Mouse (Mus musculus): Measurements from ENCODE around the gene Phactr1. TPM values are rescaled to one million over a fixed set of nuclear protein-coding genes. Genes with fewer than 3 reads are reported as not detected.
"Not testable (repeated sequence)": the region's sequence is repeated elsewhere in the genome, so short reads cannot be mapped to it uniquely, and the experiment has no call there.

Gene Phactr1
- polyA plus RNA-seq, 1 experiment from 2014 or later, result 0.72 TPM

DNA sequence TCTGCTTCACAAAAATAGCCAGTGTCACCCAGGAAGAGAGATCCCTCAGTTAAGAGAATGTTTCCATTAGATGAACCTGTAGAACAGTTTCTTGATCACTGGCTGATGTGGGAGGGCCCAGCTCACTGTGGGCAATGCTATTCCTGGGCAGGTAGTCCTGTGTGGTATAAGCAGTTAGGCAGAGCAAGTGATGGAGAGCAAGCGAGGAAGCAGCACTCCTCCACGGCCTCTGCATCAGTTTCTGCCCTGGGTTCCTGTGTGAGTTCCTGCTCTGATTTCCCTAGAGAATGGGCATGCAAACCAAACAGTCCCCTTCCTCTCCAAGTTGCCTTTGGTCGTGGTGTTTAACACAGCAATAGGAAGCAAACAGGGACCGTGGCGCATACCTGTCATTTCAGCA, 251.6 kb downstream of the Phactr1 start:
- Histone ChIP-seq H3K4me3 (ENCODE audit: low read depth, low read length) (no peak overlapping the region), H3K27me3 (ENCODE audit: insufficient read depth, low read length) (no peaks in the 10 kb centered on the region), H3K4me1 (ENCODE audit: insufficient read depth) (no peaks in the 10 kb centered on the region), H3K9me3 (ENCODE audit: low read length) (no peaks in the 10 kb centered on the region), H3K9ac (replicated peaks) (no peak overlapping the region), H3K36me3 (replicated peaks; ENCODE audit: insufficient read depth, low read length) (no peaks in the 10 kb centered on the region), H3K27ac (ENCODE audit: low read depth) (no peak overlapping the region), H3K4me2 (ENCODE audit: low read depth, low read length) (no peak overlapping the region)
- DNase-seq, result no peak
- no peak for ATAC-seq
- TF ChIP-seq CTCF (IDR thresholded peaks at IDR 0.05; ENCODE audit: low read depth) (no peak), EP300 (IDR thresholded peaks at IDR 0.05; ENCODE audit: low read depth) (no peak)
- WGBS (ENCODE audit: insufficient replicate concordance), result 78% methylated on average over 5 of the region's 5 CpGs

DNA sequence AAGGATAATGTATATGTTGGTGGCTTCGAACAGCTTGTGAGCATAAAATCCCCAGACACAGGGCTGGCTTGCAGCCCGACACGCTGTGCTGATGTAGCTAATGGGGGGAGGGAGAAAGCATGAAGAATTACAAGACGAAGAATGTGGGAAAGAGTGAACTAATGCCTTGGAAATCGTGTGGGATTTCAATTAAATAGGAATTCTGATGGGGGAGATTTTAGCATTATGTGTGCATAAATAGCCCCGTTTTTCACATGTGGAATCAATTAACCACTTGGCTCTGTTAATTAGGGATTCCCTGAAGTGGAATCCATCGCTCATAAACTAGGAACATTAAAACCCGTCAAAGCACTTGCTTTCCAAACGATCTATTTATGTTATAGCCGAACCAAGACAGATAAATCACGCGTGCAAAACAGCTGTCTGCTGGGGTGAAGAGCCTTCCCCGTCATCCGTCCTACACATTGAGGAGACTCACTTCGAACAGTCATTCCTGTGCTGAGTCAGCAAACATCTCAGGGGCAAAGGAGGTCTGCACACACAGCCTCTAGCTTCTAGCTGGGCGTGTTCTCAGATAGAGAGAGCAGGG, 254.2 kb downstream of the Phactr1 start:
- Histone ChIP-seq H3K4me1 (ENCODE audit: insufficient read depth) (no peaks in the 10 kb centered on the region), H3K4me2 (ENCODE audit: low read depth, low read length) (no peak overlapping the region), H3K27me3 (ENCODE audit: insufficient read depth, low read length) (no peaks in the 10 kb centered on the region), H3K4me3 (ENCODE audit: low read depth, low read length) (no peak overlapping the region), H3K9ac (replicated peaks) (no peak overlapping the region), H3K36me3 (replicated peaks; ENCODE audit: insufficient read depth, low read length) (no peaks in the 10 kb centered on the region), H3K27ac (ENCODE audit: low read depth) (no peak overlapping the region), H3K9me3 (ENCODE audit: low read length) (no peaks in the 10 kb centered on the region)
- TF ChIP-seq EP300 (IDR thresholded peaks at IDR 0.05; ENCODE audit: low read depth), result no peak
- TF ChIP-seq CTCF (IDR thresholded peaks at IDR 0.05; ENCODE audit: low read depth), result no peak
- DNase-seq (no peak), ATAC-seq (no peak)
- WGBS (ENCODE audit: insufficient replicate concordance), result 70% methylated on average over 16 of the region's 16 CpGs

DNA sequence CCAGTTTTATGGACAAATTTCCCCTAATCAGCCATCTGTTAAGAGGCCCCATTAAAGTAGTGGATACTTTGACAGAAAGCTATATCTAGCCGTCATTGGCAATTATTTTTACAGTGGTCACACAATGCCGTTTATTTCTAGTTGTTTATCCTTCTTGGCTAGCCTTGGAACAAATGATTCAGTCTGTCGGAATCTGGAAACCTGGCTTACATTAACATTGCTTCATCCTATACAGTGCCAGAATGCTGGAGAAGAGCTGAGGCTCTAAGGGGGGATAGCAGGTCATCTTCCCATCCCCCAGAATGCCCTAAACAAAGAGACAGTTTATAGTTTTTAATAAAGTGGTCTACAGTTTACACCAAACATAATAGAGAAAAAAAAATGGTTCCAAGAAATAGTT, 257.4 kb downstream of the Phactr1 start:
- Histone ChIP-seq H3K9me3 (ENCODE audit: low read length) (no peaks in the 10 kb centered on the region), H3K27me3 (ENCODE audit: insufficient read depth, low read length) (no peaks in the 10 kb centered on the region), H3K4me3 (ENCODE audit: low read depth, low read length) (no peak overlapping the region), H3K27ac (ENCODE audit: low read depth) (no peak overlapping the region), H3K9ac (replicated peaks) (no peak overlapping the region), H3K4me2 (ENCODE audit: low read depth, low read length) (no peak overlapping the region), H3K4me1 (ENCODE audit: insufficient read depth) (no peaks in the 10 kb centered on the region), H3K36me3 (replicated peaks; ENCODE audit: insufficient read depth, low read length) (no peaks in the 10 kb centered on the region)
- WGBS (ENCODE audit: insufficient replicate concordance), result 78% methylated on average over 3 of the region's 3 CpGs
- ATAC-seq (no peak), DNase-seq (no peak)
- TF ChIP-seq CTCF (IDR thresholded peaks at IDR 0.05; ENCODE audit: low read depth) (no peak), EP300 (IDR thresholded peaks at IDR 0.05; ENCODE audit: low read depth) (no peak)

DNA sequence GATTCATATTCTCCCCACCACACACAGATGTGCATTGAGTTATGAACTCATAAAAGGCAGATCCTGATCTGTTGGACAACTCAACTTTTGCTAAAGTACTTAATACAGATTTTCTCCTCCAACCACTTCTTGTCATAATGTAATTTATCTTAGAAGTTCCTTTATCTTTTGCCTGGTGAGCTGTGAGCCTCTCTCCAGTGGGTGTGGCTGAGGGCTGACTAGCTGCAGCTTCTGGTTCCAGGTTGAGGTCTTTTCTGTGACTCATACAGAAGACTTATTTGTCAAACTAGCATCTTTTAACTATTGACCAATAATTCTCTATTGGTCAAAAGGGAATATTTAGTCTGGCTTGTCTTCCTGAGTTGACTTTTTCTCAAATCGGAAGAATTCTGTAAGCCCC, 257.9 kb downstream of the Phactr1 start:
- ATAC-seq (no peak), DNase-seq (no peak)
- Histone ChIP-seq H3K4me1 (ENCODE audit: insufficient read depth) (no peaks in the 10 kb centered on the region), H3K4me3 (ENCODE audit: low read depth, low read length) (no peak overlapping the region), H3K27me3 (ENCODE audit: insufficient read depth, low read length) (no peaks in the 10 kb centered on the region), H3K9ac (replicated peaks) (no peak overlapping the region), H3K27ac (ENCODE audit: low read depth) (no peak overlapping the region), H3K4me2 (ENCODE audit: low read depth, low read length) (no peak overlapping the region), H3K36me3 (replicated peaks; ENCODE audit: insufficient read depth, low read length) (no peaks in the 10 kb centered on the region), H3K9me3 (ENCODE audit: low read length) (no peaks in the 10 kb centered on the region)
- WGBS (ENCODE audit: insufficient replicate concordance), result 87% methylated on average over 1 of the region's 1 CpGs
- TF ChIP-seq EP300 (IDR thresholded peaks at IDR 0.05; ENCODE audit: low read depth) (no peak), CTCF (IDR thresholded peaks at IDR 0.05; ENCODE audit: low read depth) (no peak)

DNA sequence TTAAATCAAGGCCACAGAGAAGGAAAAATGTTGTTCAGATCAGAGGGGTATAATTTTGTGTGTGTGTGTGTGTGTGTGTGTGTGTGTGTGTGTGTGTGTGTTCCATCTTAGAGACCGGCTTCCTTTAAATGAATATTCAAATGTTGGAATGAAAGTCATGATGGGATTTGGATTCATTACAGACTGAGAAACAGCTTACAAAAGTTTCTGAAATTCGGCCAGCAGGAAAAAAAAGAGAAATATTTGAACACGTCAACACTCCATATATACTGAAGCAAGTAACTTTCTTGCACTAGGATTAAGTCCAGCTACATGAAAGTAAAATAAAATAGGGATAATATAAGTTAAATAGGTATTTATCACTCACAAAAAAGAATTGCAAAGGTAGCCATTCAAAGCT, 259.8 kb downstream of the Phactr1 start:
- H3K4me3 ChIP-seq (ENCODE audit: low read depth, low read length), result no peak overlapping the region
- WGBS (ENCODE audit: insufficient replicate concordance), result 75% methylated on average over 3 of the region's 3 CpGs
- no peaks in the 10 kb centered on the region for H3K27me3 ChIP-seq (ENCODE audit: insufficient read depth, low read length)
- H3K4me2 ChIP-seq (ENCODE audit: low read depth, low read length), result no peak overlapping the region
- H3K27ac ChIP-seq (ENCODE audit: low read depth), result no peak overlapping the region
- no peaks in the 10 kb centered on the region for H3K36me3 ChIP-seq (replicated peaks; ENCODE audit: insufficient read depth, low read length)
- TF ChIP-seq EP300 (IDR thresholded peaks at IDR 0.05; ENCODE audit: low read depth) (no peak), CTCF (IDR thresholded peaks at IDR 0.05; ENCODE audit: low read depth) (no peak)
- DNase-seq, result no peak
- H3K9me3 ChIP-seq (ENCODE audit: low read length), result no peaks in the 10 kb centered on the region
- H3K4me1 ChIP-seq (ENCODE audit: insufficient read depth), result no peaks in the 10 kb centered on the region
- ATAC-seq, result no peak
- no peak overlapping the region for H3K9ac ChIP-seq (replicated peaks)

DNA sequence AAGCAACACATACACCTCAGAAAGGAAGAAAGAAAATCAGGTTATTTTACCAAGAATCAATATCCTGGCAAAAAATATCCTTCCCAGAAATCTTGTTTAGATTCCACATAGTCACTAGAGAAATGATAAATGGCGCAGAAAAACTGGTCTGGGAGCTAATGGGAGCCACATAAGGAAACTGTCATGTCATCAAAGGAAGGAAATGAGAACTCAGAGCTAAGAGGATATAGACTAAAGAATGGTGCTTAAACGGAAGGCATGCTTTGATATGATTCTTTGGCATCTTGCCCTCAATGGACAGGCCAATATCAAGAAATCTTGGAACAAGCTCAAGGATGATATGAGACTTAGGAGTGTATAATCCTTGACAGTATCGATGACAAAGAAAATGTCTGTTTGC, 263.7 kb downstream of the Phactr1 start:
- 54% methylated on average over 3 of the region's 3 CpGs for WGBS (ENCODE audit: insufficient replicate concordance)
- Histone ChIP-seq H3K4me1 (ENCODE audit: insufficient read depth) (no peaks in the 10 kb centered on the region), H3K9me3 (ENCODE audit: low read length) (no peaks in the 10 kb centered on the region), H3K27me3 (ENCODE audit: insufficient read depth, low read length) (no peaks in the 10 kb centered on the region), H3K27ac (ENCODE audit: low read depth) (no peak overlapping the region), H3K4me2 (ENCODE audit: low read depth, low read length) (no peak overlapping the region), H3K9ac (replicated peaks) (no peak overlapping the region), H3K4me3 (ENCODE audit: low read depth, low read length) (no peak overlapping the region), H3K36me3 (replicated peaks; ENCODE audit: insufficient read depth, low read length) (no peaks in the 10 kb centered on the region)
- DNase-seq, result no peak
- TF ChIP-seq EP300 (IDR thresholded peaks at IDR 0.05; ENCODE audit: low read depth) (no peak), CTCF (IDR thresholded peaks at IDR 0.05; ENCODE audit: low read depth) (no peak)
- no peak for ATAC-seq

DNA sequence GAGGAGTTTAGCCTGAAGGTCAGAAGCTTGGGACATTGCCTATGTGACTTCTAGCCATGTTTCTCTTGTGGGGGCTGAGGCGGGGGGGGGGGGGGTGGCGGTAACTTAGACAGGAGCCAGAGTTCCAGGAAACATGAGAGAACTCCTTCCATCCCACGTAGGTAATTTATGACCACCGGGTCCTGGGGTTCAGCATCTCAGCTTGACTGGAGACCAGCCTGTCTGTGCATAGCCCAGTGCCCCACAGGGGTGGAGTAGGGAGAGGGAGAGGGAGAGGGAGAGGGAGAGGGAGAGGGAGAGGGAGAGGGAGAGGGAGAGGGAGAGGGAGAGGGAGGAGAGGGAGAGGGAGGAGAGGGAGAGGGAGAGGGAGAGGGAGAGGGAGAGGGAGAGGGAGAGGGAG, 264.8 kb downstream of the Phactr1 start:
- not testable (repeated sequence) for H3K4me1 ChIP-seq (ENCODE audit: insufficient read depth); H3K4me2 ChIP-seq (ENCODE audit: low read depth, low read length); H3K27ac ChIP-seq (ENCODE audit: low read depth); H3K4me3 ChIP-seq (ENCODE audit: low read depth, low read length); DNase-seq; H3K9ac ChIP-seq (replicated peaks); H3K27me3 ChIP-seq (ENCODE audit: insufficient read depth, low read length); ATAC-seq; H3K36me3 ChIP-seq (replicated peaks; ENCODE audit: insufficient read depth, low read length); H3K9me3 ChIP-seq (ENCODE audit: low read length)
- WGBS (ENCODE audit: insufficient replicate concordance), result 42% methylated on average over 3 of the region's 4 CpGs
